Mouse (Mus musculus): ENCODE results near the gene Trpm3. TPM values are rescaled to one million over a fixed set of nuclear protein-coding genes. Genes with fewer than 3 reads are reported as not detected.

Gene Trpm3
- polyA plus RNA-seq, 1 experiment from 2014 or later = 3.9 TPM

DNA sequence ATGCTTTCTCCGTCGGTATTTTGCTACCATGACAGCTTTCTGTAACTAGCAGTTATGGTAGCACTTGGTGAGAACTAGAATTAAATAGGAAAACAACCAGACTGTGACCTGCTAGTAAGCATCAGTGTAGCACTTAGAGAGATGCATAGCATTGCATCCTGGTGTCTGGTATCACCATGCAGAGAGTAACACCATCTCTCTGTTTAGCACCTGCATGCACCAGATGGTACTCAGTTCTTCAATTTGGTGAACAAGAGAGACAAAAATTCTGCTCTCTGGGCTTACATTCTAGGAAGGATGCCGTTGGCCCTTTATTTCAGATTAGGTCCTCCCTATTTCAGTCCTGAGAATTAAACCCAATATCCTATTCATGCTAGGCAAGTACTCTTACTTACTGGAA is 834.4 kb downstream of the Trpm3 start:
- H3K4me1 ChIP-seq (ENCODE audit: control insufficient read depth, insufficient read depth, low read length) = no peaks in the 10 kb centered on the region
- no peak overlapping the region for H3K9ac ChIP-seq (ENCODE audit: low read depth, low read length)
- ATAC-seq (ENCODE audit: low FRiP score, low TSS enrichment) = no peak
- H3K27ac ChIP-seq (ENCODE audit: low read depth, low read length) = no peak overlapping the region
- no peak overlapping the region for H3K4me2 ChIP-seq (replicated peaks; ENCODE audit: low read depth, low read length)
- WGBS = 92% methylated on average over 3 of the region's 3 CpGs
- H3K9me3 ChIP-seq (ENCODE audit: control insufficient read depth, low read length) = no peaks in the 10 kb centered on the region
- no peaks in the 10 kb centered on the region for H3K36me3 ChIP-seq (ENCODE audit: control insufficient read depth, insufficient read depth, low read length)
- H3K4me3 ChIP-seq (ENCODE audit: low read length) = no peak overlapping the region
- H3K27me3 ChIP-seq (ENCODE audit: control insufficient read depth, insufficient read depth, low read length) = no peaks in the 10 kb centered on the region

DNA sequence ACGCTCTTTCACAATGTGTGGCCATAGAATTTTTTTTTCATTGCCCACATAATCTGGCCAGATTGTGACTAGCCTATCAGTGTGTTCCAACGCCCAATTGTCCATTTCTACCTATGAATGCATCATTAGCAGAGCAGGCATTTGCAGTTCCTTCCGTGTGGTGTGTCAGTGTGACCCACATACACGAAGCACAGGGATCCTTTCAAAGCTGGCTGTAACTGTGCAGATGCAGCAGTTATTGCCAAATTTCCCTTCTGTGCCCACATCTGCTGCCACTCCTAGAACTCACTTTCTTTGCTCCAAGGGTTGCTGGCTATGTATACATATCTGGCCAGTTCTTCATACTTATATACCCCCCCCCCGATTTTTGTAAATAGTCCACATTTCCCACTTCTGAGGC is 834.9 kb downstream of the Trpm3 start:
- H3K27me3 ChIP-seq (ENCODE audit: control insufficient read depth, insufficient read depth, low read length) = no peaks in the 10 kb centered on the region
- WGBS = 93% methylated on average over 5 of the region's 5 CpGs
- H3K4me1 ChIP-seq (ENCODE audit: control insufficient read depth, insufficient read depth, low read length) = no peaks in the 10 kb centered on the region
- no peak overlapping the region for H3K4me2 ChIP-seq (replicated peaks; ENCODE audit: low read depth, low read length)
- no peaks in the 10 kb centered on the region for H3K9me3 ChIP-seq (ENCODE audit: control insufficient read depth, low read length)
- H3K27ac ChIP-seq (ENCODE audit: low read depth, low read length) = no peak overlapping the region
- H3K9ac ChIP-seq (ENCODE audit: low read depth, low read length) = no peak overlapping the region
- no peaks in the 10 kb centered on the region for H3K36me3 ChIP-seq (ENCODE audit: control insufficient read depth, insufficient read depth, low read length)
- ATAC-seq (ENCODE audit: low FRiP score, low TSS enrichment) = no peak
- no peak overlapping the region for H3K4me3 ChIP-seq (ENCODE audit: low read length)

DNA sequence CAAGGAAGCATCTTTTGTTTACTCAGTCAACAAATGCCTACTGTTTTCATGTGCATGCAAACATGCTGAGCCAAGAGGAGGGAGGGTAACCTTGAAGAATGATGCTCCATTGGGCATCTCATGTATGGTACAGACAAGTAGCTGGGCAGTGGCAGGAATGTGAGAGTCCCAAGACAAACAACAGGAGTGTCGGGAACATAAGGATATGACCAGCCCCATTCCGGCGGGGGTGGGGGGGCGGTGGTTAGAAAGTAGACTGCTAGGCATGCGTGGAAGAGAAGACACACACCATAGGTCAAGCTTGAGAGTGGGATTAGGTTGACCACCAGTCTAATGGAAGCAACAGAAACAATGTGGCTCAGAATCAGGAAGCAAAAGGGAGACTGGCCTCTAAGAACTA is 837.0 kb downstream of the Trpm3 start:
- Histone ChIP-seq H3K27me3 (ENCODE audit: control insufficient read depth, insufficient read depth, low read length) (no peaks in the 10 kb centered on the region), H3K4me3 (ENCODE audit: low read length) (no peak overlapping the region), H3K36me3 (ENCODE audit: control insufficient read depth, insufficient read depth, low read length) (no peaks in the 10 kb centered on the region), H3K4me1 (ENCODE audit: control insufficient read depth, insufficient read depth, low read length) (no peaks in the 10 kb centered on the region), H3K27ac (ENCODE audit: low read depth, low read length) (no peak overlapping the region), H3K4me2 (replicated peaks; ENCODE audit: low read depth, low read length) (no peak overlapping the region), H3K9me3 (ENCODE audit: control insufficient read depth, low read length) (no peaks in the 10 kb centered on the region), H3K9ac (ENCODE audit: low read depth, low read length) (no peak overlapping the region)
- no peak for ATAC-seq (ENCODE audit: low FRiP score, low TSS enrichment)
- WGBS = 92% methylated on average over 5 of the region's 5 CpGs

DNA sequence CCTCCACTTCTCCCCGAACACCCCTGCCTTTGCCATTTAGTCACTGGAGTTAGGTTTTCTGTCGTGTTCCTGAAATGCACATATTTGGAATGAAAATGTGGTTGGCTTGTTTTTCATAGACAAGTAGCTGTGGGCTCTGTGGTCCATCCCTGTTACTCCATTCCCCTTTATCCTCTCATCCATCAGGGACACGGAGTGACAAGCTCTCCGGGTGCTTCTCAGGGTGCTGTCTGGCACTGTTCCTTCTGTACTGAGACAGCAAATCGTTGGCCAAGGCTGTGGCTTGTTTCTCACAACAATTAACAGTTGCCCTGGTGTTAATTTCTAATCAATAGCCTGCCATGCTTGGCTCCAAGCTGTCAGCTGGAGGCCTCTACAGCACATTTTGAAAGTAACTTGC is 838.7 kb downstream of the Trpm3 start:
- WGBS = 79% methylated on average over 5 of the region's 5 CpGs
- no peaks in the 10 kb centered on the region for H3K9me3 ChIP-seq (ENCODE audit: control insufficient read depth, low read length)
- no peak overlapping the region for H3K27ac ChIP-seq (ENCODE audit: low read depth, low read length)
- no peaks in the 10 kb centered on the region for H3K36me3 ChIP-seq (ENCODE audit: control insufficient read depth, insufficient read depth, low read length)
- no peaks in the 10 kb centered on the region for H3K27me3 ChIP-seq (ENCODE audit: control insufficient read depth, insufficient read depth, low read length)
- no peak overlapping the region for H3K4me2 ChIP-seq (replicated peaks; ENCODE audit: low read depth, low read length)
- H3K9ac ChIP-seq (ENCODE audit: low read depth, low read length) = no peak overlapping the region
- H3K4me1 ChIP-seq (ENCODE audit: control insufficient read depth, insufficient read depth, low read length) = no peaks in the 10 kb centered on the region
- ATAC-seq (ENCODE audit: low FRiP score, low TSS enrichment) = no peak
- H3K4me3 ChIP-seq (ENCODE audit: low read length) = no peak overlapping the region

DNA sequence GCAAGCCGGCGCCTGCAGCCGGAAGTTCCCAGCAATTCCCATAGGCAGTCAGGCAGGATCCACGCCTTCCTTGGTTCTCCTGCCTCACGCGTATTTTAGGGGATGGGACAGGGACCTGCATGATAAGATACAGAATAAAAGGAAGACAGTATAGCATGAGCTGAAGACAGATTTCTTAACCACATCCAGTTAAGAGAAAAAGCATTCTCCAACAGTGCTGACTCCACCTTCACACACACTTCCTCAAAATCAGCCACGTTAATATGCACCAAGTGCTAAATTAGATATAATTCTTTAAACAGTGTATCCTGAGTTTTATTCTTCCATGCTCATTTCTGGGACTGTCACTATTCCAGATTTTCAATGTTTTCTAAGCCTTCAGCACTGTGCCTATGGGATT is 839.9 kb downstream of the Trpm3 start:
- H3K9me3 ChIP-seq (ENCODE audit: control insufficient read depth, low read length) = no peaks in the 10 kb centered on the region
- no peaks in the 10 kb centered on the region for H3K36me3 ChIP-seq (ENCODE audit: control insufficient read depth, insufficient read depth, low read length)
- no peak overlapping the region for H3K9ac ChIP-seq (ENCODE audit: low read depth, low read length)
- no peak overlapping the region for H3K4me2 ChIP-seq (replicated peaks; ENCODE audit: low read depth, low read length)
- H3K4me3 ChIP-seq (ENCODE audit: low read length) = no peak overlapping the region
- H3K27ac ChIP-seq (ENCODE audit: low read depth, low read length) = no peak overlapping the region
- H3K4me1 ChIP-seq (ENCODE audit: control insufficient read depth, insufficient read depth, low read length) = no peaks in the 10 kb centered on the region
- ATAC-seq (ENCODE audit: low FRiP score, low TSS enrichment) = no peak
- H3K27me3 ChIP-seq (ENCODE audit: control insufficient read depth, insufficient read depth, low read length) = no peaks in the 10 kb centered on the region
- 96% methylated on average over 7 of the region's 7 CpGs for WGBS

DNA sequence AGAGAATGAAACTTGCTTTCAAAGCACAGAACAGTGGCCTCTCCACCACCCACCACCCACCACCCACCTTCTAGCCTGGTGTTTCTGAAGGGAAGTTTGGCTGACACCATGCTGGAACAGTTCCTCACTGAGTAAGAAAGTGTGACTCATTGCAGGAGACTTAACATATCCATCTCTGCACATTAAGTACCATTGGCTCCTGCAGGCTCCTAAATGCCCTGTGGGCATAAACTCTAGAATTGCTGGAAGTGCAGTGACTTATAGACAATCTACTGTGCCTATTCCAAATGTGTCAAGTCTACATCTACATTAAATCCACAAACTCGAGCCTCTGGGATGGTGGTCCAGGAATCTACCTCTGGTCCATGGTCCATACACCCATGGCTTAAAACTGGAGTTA is 840.3 kb downstream of the Trpm3 start:
- H3K9ac ChIP-seq (ENCODE audit: low read depth, low read length) = no peak overlapping the region
- no peaks in the 10 kb centered on the region for H3K9me3 ChIP-seq (ENCODE audit: control insufficient read depth, low read length)
- H3K36me3 ChIP-seq (ENCODE audit: control insufficient read depth, insufficient read depth, low read length) = no peaks in the 10 kb centered on the region
- no peak overlapping the region for H3K27ac ChIP-seq (ENCODE audit: low read depth, low read length)
- no peaks in the 10 kb centered on the region for H3K4me1 ChIP-seq (ENCODE audit: control insufficient read depth, insufficient read depth, low read length)
- no peaks in the 10 kb centered on the region for H3K27me3 ChIP-seq (ENCODE audit: control insufficient read depth, insufficient read depth, low read length)
- no peak overlapping the region for H3K4me3 ChIP-seq (ENCODE audit: low read length)
- ATAC-seq (ENCODE audit: low FRiP score, low TSS enrichment) = no peak
- WGBS = 72% methylated on average over 1 of the region's 1 CpGs
- no peak overlapping the region for H3K4me2 ChIP-seq (replicated peaks; ENCODE audit: low read depth, low read length)

DNA sequence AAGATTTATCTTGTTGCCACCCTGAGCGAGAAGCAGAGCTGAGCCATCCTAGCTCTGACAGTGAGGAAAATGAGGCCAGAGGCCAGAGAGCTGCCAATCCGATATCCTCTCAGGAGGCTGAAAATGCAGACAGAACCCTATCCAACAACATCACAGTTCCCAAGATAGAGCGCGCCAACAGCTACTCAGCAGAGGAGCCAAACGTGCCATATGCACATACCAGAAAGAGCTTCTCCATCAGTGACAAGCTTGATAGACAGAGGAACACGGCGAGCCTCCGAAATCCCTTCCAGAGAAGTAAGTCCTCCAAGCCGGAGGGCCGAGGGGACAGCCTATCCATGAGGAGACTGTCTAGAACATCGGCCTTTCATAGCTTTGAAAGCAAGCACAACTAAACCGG is 849.1 kb downstream of the Trpm3 start:
- Histone ChIP-seq H3K4me2 (replicated peaks; ENCODE audit: low read depth, low read length) (no peak overlapping the region), H3K4me1 (ENCODE audit: control insufficient read depth, insufficient read depth, low read length) (no peaks in the 10 kb centered on the region), H3K36me3 (ENCODE audit: control insufficient read depth, insufficient read depth, low read length) (no peaks in the 10 kb centered on the region), H3K9ac (ENCODE audit: low read depth, low read length) (no peak overlapping the region), H3K9me3 (ENCODE audit: control insufficient read depth, low read length) (no peaks in the 10 kb centered on the region), H3K27ac (ENCODE audit: low read depth, low read length) (no peak overlapping the region), H3K4me3 (ENCODE audit: low read length) (no peak overlapping the region), H3K27me3 (ENCODE audit: control insufficient read depth, insufficient read depth, low read length) (no peaks in the 10 kb centered on the region)
- WGBS = 97% methylated on average over 12 of the region's 12 CpGs
- no peak for ATAC-seq (ENCODE audit: low FRiP score, low TSS enrichment)

DNA sequence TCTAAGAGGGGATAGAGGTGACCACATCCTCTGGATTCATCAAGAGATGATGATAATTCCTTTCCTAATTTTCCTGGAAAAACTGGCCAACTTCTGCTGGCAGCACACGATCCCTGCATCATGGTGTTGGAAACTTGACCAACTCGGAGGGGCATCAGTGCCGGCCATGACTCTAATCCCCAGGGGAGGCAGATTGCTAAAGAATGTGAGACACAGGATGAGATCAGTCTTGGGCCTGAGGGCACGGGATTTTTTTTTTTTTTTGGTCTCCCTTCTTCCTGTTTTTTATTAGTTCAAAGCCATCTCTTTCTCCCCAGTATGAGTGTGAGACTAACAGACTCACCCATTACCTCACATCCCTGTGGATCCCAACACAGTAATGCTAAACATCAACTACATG is 855.1 kb downstream of the Trpm3 start:
- no peak overlapping the region for H3K9ac ChIP-seq (ENCODE audit: low read depth, low read length)
- no peaks in the 10 kb centered on the region for H3K27me3 ChIP-seq (ENCODE audit: control insufficient read depth, insufficient read depth, low read length)
- WGBS = 79% methylated on average over 4 of the region's 4 CpGs
- no peak for ATAC-seq (ENCODE audit: low FRiP score, low TSS enrichment)
- no peaks in the 10 kb centered on the region for H3K36me3 ChIP-seq (ENCODE audit: control insufficient read depth, insufficient read depth, low read length)
- H3K4me2 ChIP-seq (replicated peaks; ENCODE audit: low read depth, low read length) = no peak overlapping the region
- H3K27ac ChIP-seq (ENCODE audit: low read depth, low read length) = no peak overlapping the region
- H3K4me1 ChIP-seq (ENCODE audit: control insufficient read depth, insufficient read depth, low read length) = no peaks in the 10 kb centered on the region
- no peaks in the 10 kb centered on the region for H3K9me3 ChIP-seq (ENCODE audit: control insufficient read depth, low read length)
- no peak overlapping the region for H3K4me3 ChIP-seq (ENCODE audit: low read length)

DNA sequence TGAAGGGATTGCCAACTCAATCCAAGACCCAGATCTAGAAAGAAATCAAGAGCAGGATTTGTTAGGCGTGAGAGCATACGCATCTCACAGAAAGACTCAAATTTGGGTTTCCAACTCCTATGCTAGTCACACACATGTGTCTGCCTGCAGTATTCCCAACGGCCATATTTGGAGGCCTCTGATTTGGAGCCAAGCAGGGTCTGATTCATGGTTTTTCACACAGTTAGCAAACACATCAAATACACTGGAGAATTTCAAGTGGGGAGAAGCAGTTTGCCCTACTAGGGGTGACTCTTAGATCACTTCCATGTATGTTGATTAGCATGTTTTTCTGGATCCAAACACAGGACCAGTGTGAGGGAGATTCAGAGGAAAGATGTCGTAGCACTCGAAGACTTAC is 855.7 kb downstream of the Trpm3 start:
- WGBS = 90% methylated on average over 5 of the region's 5 CpGs
- Histone ChIP-seq H3K9me3 (ENCODE audit: control insufficient read depth, low read length) (no peaks in the 10 kb centered on the region), H3K4me2 (replicated peaks; ENCODE audit: low read depth, low read length) (no peak overlapping the region), H3K4me3 (ENCODE audit: low read length) (no peak overlapping the region), H3K4me1 (ENCODE audit: control insufficient read depth, insufficient read depth, low read length) (no peaks in the 10 kb centered on the region), H3K27me3 (ENCODE audit: control insufficient read depth, insufficient read depth, low read length) (no peaks in the 10 kb centered on the region), H3K36me3 (ENCODE audit: control insufficient read depth, insufficient read depth, low read length) (no peaks in the 10 kb centered on the region), H3K9ac (ENCODE audit: low read depth, low read length) (no peak overlapping the region), H3K27ac (ENCODE audit: low read depth, low read length) (no peak overlapping the region)
- ATAC-seq (ENCODE audit: low FRiP score, low TSS enrichment) = no peak

DNA sequence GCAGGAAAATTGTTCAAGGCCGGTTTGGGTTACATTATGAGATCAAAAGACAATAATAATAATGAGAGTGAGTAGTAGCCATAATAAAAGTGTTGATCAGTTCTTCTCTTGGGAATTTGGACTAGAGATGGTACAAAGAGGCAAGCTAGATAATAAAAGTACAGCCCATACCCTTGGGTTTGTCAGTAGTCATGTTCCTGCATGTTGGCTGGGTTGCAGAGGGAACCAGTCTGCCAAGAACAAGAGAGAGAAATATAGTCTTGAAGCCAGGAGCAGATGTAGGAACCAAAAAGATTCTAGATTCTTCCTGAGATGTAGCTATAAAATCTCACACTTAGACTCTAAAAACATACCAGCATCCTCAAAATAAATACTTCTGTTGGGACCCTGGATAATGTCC is 861.4 kb downstream of the Trpm3 start:
- ATAC-seq (ENCODE audit: low FRiP score, low TSS enrichment) = no peak
- WGBS = 85% methylated on average over 1 of the region's 1 CpGs
- H3K4me1 ChIP-seq (ENCODE audit: control insufficient read depth, insufficient read depth, low read length) = no peaks in the 10 kb centered on the region

More for the DNA sequence above, 861.4 kb downstream of the Trpm3 start:
- no peak overlapping the region for H3K9ac ChIP-seq (ENCODE audit: low read depth, low read length)
- H3K9me3 ChIP-seq (ENCODE audit: control insufficient read depth, low read length) = no peaks in the 10 kb centered on the region
- H3K4me3 ChIP-seq (ENCODE audit: low read length) = no peak overlapping the region
- H3K36me3 ChIP-seq (ENCODE audit: control insufficient read depth, insufficient read depth, low read length) = no peaks in the 10 kb centered on the region
- H3K27me3 ChIP-seq (ENCODE audit: control insufficient read depth, insufficient read depth, low read length) = no peaks in the 10 kb centered on the region
- no peak overlapping the region for H3K27ac ChIP-seq (ENCODE audit: low read depth, low read length)
- H3K4me2 ChIP-seq (replicated peaks; ENCODE audit: low read depth, low read length) = no peak overlapping the region

Data from kidney, embryonic 14.5 days (tissue).